9 mouse cellular contexts compared by ENCODE assay signal in the genomic region with DNA sequence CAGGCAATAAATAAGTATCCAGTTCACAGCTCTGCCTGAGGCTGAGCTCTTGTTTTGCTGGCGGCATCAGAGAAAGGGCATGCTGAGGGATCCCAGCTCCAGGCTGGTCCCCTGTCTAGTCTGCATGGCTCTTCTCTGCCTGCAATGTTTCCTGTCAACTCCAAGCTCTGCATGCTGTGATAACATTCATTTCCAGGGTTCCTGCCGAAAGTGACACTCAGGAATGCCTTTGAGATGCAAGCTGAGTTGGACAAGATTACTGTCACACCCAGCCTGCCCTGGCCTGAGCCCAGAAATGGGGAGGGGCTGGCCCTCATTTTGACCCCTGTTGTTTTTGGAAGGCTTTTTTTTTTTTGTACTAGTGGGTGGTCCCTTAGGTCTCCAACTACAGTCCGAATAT. TPM values are rescaled to one million over a fixed set of nuclear protein-coding genes. Genes with fewer than 3 reads are reported as not detected.
A peak's percentile ranks its signal among the peaks of the same experiment; 100 is the strongest.
DNase-seq lines count a peak whose midpoint lies in the region; ATAC-seq and TF ChIP-seq lines count a peak whose summit lies in the region.
"Had no signal": no experiment of that assay in that cellular context is flagged by ENCODE, and none has a peak within 500 bp of the region (broad histone marks: within the 10 kb centered on the region; RNA-seq: fewer than 3 reads in every experiment).

No protein-coding gene starts in this region.

- TF ChIP-seq EP300 in heart, adult 2 months (IDR thresholded peaks at IDR 0.05; ENCODE audit: insufficient read depth, low read depth, low read length): no peak

- no peaks in the 10 kb centered on the region for H3K4me1 ChIP-seq in midbrain, postnatal 0 days (ENCODE audit: insufficient read depth, low read length)
- H3K4me1 ChIP-seq in midbrain, embryonic 16.5 days (ENCODE audit: control insufficient read depth, insufficient read depth, low read length): no peaks in the 10 kb centered on the region
- no peaks in the 10 kb centered on the region for H3K4me1 ChIP-seq in heart, adult 2 months (ENCODE audit: control insufficient read depth, insufficient read depth, low read length)
- no peaks in the 10 kb centered on the region for H3K4me1 ChIP-seq in neural tube, embryonic 11.5 days (ENCODE audit: control insufficient read depth, insufficient read depth, low read length)
- H3K4me1 ChIP-seq: forebrain, embryonic 13.5 days had no signal

- H3K4me2 ChIP-seq in midbrain, postnatal 0 days (ENCODE audit: low read depth, low read length, poor library complexity, severe bottlenecking): no peak overlapping the region
- H3K4me2 ChIP-seq in midbrain, embryonic 16.5 days (ENCODE audit: low read length): no peak overlapping the region
- H3K4me2 ChIP-seq in neural tube, embryonic 11.5 days (ENCODE audit: low read depth): no peak overlapping the region
- H3K4me2 ChIP-seq: forebrain, embryonic 13.5 days had no signal

- H3K36me3 ChIP-seq in midbrain, postnatal 0 days (ENCODE audit: insufficient read depth, low read length): no peaks in the 10 kb centered on the region
- no peaks in the 10 kb centered on the region for H3K36me3 ChIP-seq in midbrain, embryonic 16.5 days (ENCODE audit: control insufficient read depth, insufficient read depth, low read length)
- no peaks in the 10 kb centered on the region for H3K36me3 ChIP-seq in heart, adult 2 months (ENCODE audit: control insufficient read depth, insufficient read depth, low read length)
- no peaks in the 10 kb centered on the region for H3K36me3 ChIP-seq in neural tube, embryonic 11.5 days (ENCODE audit: control insufficient read depth, insufficient read depth, low read length)

- no peak overlapping the region for H3K9ac ChIP-seq in midbrain, postnatal 0 days (replicated peaks; ENCODE audit: low read length, poor library complexity, severe bottlenecking)
- no peak overlapping the region for H3K9ac ChIP-seq in midbrain, embryonic 16.5 days (ENCODE audit: low read depth, low read length)
- no peak overlapping the region for H3K9ac ChIP-seq in heart, adult 2 months (ENCODE audit: low read depth, low read length)
- no peak overlapping the region for H3K9ac ChIP-seq in neural tube, embryonic 11.5 days (ENCODE audit: low read length)
- H3K9ac ChIP-seq: forebrain, embryonic 13.5 days had no signal

- peak; percentile 46 for DNase-seq in midbrain, postnatal 0 days (ENCODE audit: low spot score)
- peak; percentile 36 to 42 for DNase-seq in heart, adult 2 months
- peak; percentile 42 to 58 for DNase-seq in kidney, adult 8-10 months
- peak; percentile 37 for DNase-seq in neural tube, embryonic 11.5 days (ENCODE audit: low spot score)
- no peak for DNase-seq in left cerebral cortex, postnatal 14 days (ENCODE audit: low spot score in 2 of 2)
- no peak for DNase-seq in spleen, postnatal 14 days (ENCODE audit: low spot score in 2 of 2)

- TF ChIP-seq CTCF in midbrain, postnatal 0 days (IDR thresholded peaks at IDR 0.05): no peak
- no peak for TF ChIP-seq CTCF in heart, adult 2 months (IDR thresholded peaks at IDR 0.05)

- no peak overlapping the region for H3K27ac ChIP-seq in midbrain, postnatal 0 days (ENCODE audit: low read depth, low read length)
- H3K27ac ChIP-seq in midbrain, embryonic 16.5 days (ENCODE audit: low read length): no peak overlapping the region
- H3K27ac ChIP-seq in heart, adult 2 months: no peak overlapping the region
- no peak overlapping the region for H3K27ac ChIP-seq in neural tube, embryonic 11.5 days (ENCODE audit: low read depth, low read length)
- H3K27ac ChIP-seq: forebrain, embryonic 13.5 days had no signal

- no peaks in the 10 kb centered on the region for H3K27me3 ChIP-seq in midbrain, postnatal 0 days (ENCODE audit: insufficient read depth, low read length)
- no peaks in the 10 kb centered on the region for H3K27me3 ChIP-seq in midbrain, embryonic 16.5 days (ENCODE audit: control insufficient read depth, insufficient read depth, low read depth, low read length)
- H3K27me3 ChIP-seq in heart, adult 2 months (ENCODE audit: control insufficient read depth, insufficient read depth, low read length): no peaks in the 10 kb centered on the region
- no peaks in the 10 kb centered on the region for H3K27me3 ChIP-seq in neural tube, embryonic 11.5 days (ENCODE audit: control insufficient read depth, insufficient read depth, low read length)

- no peaks in the 10 kb centered on the region for H3K9me3 ChIP-seq in midbrain, postnatal 0 days (ENCODE audit: low read length)
- no peaks in the 10 kb centered on the region for H3K9me3 ChIP-seq in midbrain, embryonic 16.5 days (replicated peaks; ENCODE audit: control insufficient read depth, low read length, poor library complexity, severe bottlenecking)
- H3K9me3 ChIP-seq in neural tube, embryonic 11.5 days (ENCODE audit: control insufficient read depth, low read length): no peaks in the 10 kb centered on the region
- H3K9me3 ChIP-seq: forebrain, embryonic 13.5 days had no signal

- 15% methylated on average over 3 of the region's 3 CpGs for WGBS in midbrain, postnatal 0 days
- 29% methylated on average over 3 of the region's 3 CpGs for WGBS in midbrain, embryonic 16.5 days
- 41% methylated on average over 3 of the region's 3 CpGs for WGBS in heart, adult 2 months
- 18% methylated on average over 3 of the region's 3 CpGs for WGBS in neural tube, embryonic 11.5 days

- no peak for TF ChIP-seq POLR2A in heart, adult 2 months (IDR thresholded peaks at IDR 0.05; ENCODE audit: insufficient read depth, low read depth, low read length)

- no peak overlapping the region for H3K4me3 ChIP-seq in midbrain, postnatal 0 days (ENCODE audit: low read depth, low read length)
- H3K4me3 ChIP-seq in midbrain, embryonic 16.5 days (ENCODE audit: low read depth, low read length): no peak overlapping the region
- no peak overlapping the region for H3K4me3 ChIP-seq in heart, adult 2 months
- H3K4me3 ChIP-seq in neural tube, embryonic 11.5 days (ENCODE audit: low read depth, low read length): no peak overlapping the region
- H3K4me3 ChIP-seq: forebrain, embryonic 13.5 days had no signal

- no peaks in the 10 kb centered on the region for H3K79me2 ChIP-seq in heart, adult 2 months (replicated peaks; ENCODE audit: control insufficient read depth, insufficient read depth, low read length)

- no peak for ATAC-seq in midbrain, postnatal 0 days (ENCODE audit: low FRiP score)
- no peak for ATAC-seq in midbrain, embryonic 16.5 days
- ATAC-seq in neural tube, embryonic 11.5 days (ENCODE audit: insufficient read depth, low FRiP score, low TSS enrichment): no peak
- ATAC-seq: forebrain, embryonic 13.5 days had no signal

- intact Hi-C loops in heart, adult 2 months (cut with DNase I): no loop called here
- intact Hi-C loops in left cerebral cortex, postnatal 14 days (cut with DNase I): no loop called here

RNA-seq across cellular contexts. Expression of a gene that starts 7.6 kb away (rescaled TPM):
- 0.14 and 0.22 TPM in 2 replicates for total RNA-seq in midbrain, postnatal 0 days (2014; rRNA removed)
- polyA plus RNA-seq in midbrain, postnatal 0 days (2015; fragmentation: Nextera tagmentation; extraction: Ambion mirVana): 0.04 and 0.33 TPM in 2 replicates
- 0.12 TPM in 1 of 2 replicates, not detected in the other for polyA plus RNA-seq in midbrain, embryonic 16.5 days (2015; fragmentation: Nextera tagmentation; extraction: Ambion mirVana)
- total RNA-seq in heart, adult 2 months (2021): 10 to 100 TPM; 21.0 to 32.4 TPM
- polyA plus RNA-seq in heart, adult 2 months (2012; rRNA removed): 10.5 and 19.5 TPM in 2 replicates
- 0.62 and 0.73 TPM in 2 replicates for polyA plus RNA-seq in neural tube, embryonic 11.5 days (2014; fragmentation: Nextera tagmentation; extraction: Ambion mirVana)
- under 1 TPM; 0.18 to 0.21 TPM for total RNA-seq in left cerebral cortex, postnatal 14 days (2021)
- polyA plus RNA-seq: forebrain, embryonic 13.5 days; liver, adult 2 months had no signal

Comparison
In these comparisons a context has a peak if more than half of its experiments do, and no peak if none do; other contexts are left out.
1. DNase-seq: peak in midbrain, postnatal 0 days (single experiment), heart, adult 2 months (2 of 2), kidney, adult 8-10 months (2 of 2) and neural tube, embryonic 11.5 days (single experiment); none in left cerebral cortex, postnatal 14 days (0 of 2) and spleen, postnatal 14 days (0 of 2).